Mouse (Mus musculus): Measurements from ENCODE around the gene Copz1. TPM values are rescaled to one million over a fixed set of nuclear protein-coding genes. Genes with fewer than 3 reads are reported as not detected.

The Copz1 gene
- polyA plus RNA-seq, 1 experiment from 2014 or later: 172 TPM

- peak overlapping the region; percentile 52 to 65 for H3K4me3 ChIP-seq (ENCODE audit: control insufficient read depth in 1 of 2, insufficient read depth in 1 of 2, low read depth in 1 of 2, low read length in 2 of 2)
- H3K4me2 ChIP-seq (ENCODE audit: low read length): peak overlapping the region; percentile 74
- no peaks in the 10 kb centered on the region for H3K9me3 ChIP-seq (ENCODE audit: control insufficient read depth, low read length)
- peak overlapping the region; percentile 84 to 88 for H3K27ac ChIP-seq (replicated peaks in 1 of 2; ENCODE audit: control insufficient read depth in 1 of 2, insufficient read depth in 1 of 2, low read depth in 2 of 2, low read length in 2 of 2)
- ATAC-seq (ENCODE audit: insufficient number of reproducible peaks, insufficient read depth, low FRiP score, low read depth): no peak
- H3K4me1 ChIP-seq (ENCODE audit: control insufficient read depth in 2 of 2, insufficient read depth in 2 of 2, low read length in 2 of 2): peaks cover 37 to 46% of the 10 kb centered on the region in 2 experiments
- H3K36me3 ChIP-seq (ENCODE audit: control insufficient read depth, insufficient read depth, low read length): no peaks in the 10 kb centered on the region
- 44% methylated on average over 8 of the region's 8 CpGs for WGBS
- peak overlapping the region; percentile 82 for H3K9ac ChIP-seq (ENCODE audit: low read length)
- H3K27me3 ChIP-seq (ENCODE audit: control insufficient read depth, insufficient read depth, low read length): no peaks in the 10 kb centered on the region
Measured at GRCm38 (mm10) chr15:103305792-103306645, 33.5 kb downstream of the Copz1 start.

- WGBS: 1% methylated on average over 7 of the region's 7 CpGs
- H3K4me3 ChIP-seq (ENCODE audit: control insufficient read depth in 1 of 2, insufficient read depth in 1 of 2, low read depth in 1 of 2, low read length in 2 of 2): no peak overlapping the region
- no peak for ATAC-seq (ENCODE audit: insufficient number of reproducible peaks, insufficient read depth, low FRiP score, low read depth)
- no peaks in the 10 kb centered on the region for H3K27me3 ChIP-seq (ENCODE audit: control insufficient read depth, insufficient read depth, low read length)
- peaks cover 29 to 36% of the 10 kb centered on the region in 2 experiments for H3K4me1 ChIP-seq (ENCODE audit: control insufficient read depth in 2 of 2, insufficient read depth in 2 of 2, low read length in 2 of 2)
- no peak overlapping the region for H3K9ac ChIP-seq (ENCODE audit: low read length)
- H3K9me3 ChIP-seq (ENCODE audit: control insufficient read depth, low read length): no peaks in the 10 kb centered on the region
- peak overlapping the region; percentile 30; the same call in 1 of the 2 replicates for H3K4me2 ChIP-seq (ENCODE audit: low read length)
- no peaks in the 10 kb centered on the region for H3K36me3 ChIP-seq (ENCODE audit: control insufficient read depth, insufficient read depth, low read length)
- H3K27ac ChIP-seq (replicated peaks in 1 of 2; ENCODE audit: control insufficient read depth in 1 of 2, insufficient read depth in 1 of 2, low read depth in 2 of 2, low read length in 2 of 2): no peak overlapping the region
Measured at GRCm38 (mm10) chr15:103307125-103307524, 34.6 kb downstream of the Copz1 start.

- H3K27ac ChIP-seq (replicated peaks in 1 of 2; ENCODE audit: control insufficient read depth in 1 of 2, insufficient read depth in 1 of 2, low read depth in 2 of 2, low read length in 2 of 2): no peak overlapping the region
- peak overlapping the region; percentile 54 for H3K4me2 ChIP-seq (ENCODE audit: low read length)
- ATAC-seq (ENCODE audit: insufficient number of reproducible peaks, insufficient read depth, low FRiP score, low read depth): no peak
- H3K9ac ChIP-seq (ENCODE audit: low read length): peak overlapping the region; percentile 10; the same call in 1 of the 2 replicates
- WGBS: 39% methylated on average over 28 of the region's 28 CpGs
- peaks cover 24 to 25% of the 10 kb centered on the region in 2 experiments for H3K4me1 ChIP-seq (ENCODE audit: control insufficient read depth in 2 of 2, insufficient read depth in 2 of 2, low read length in 2 of 2)
- H3K27me3 ChIP-seq (ENCODE audit: control insufficient read depth, insufficient read depth, low read length): no peaks in the 10 kb centered on the region
- H3K36me3 ChIP-seq (ENCODE audit: control insufficient read depth, insufficient read depth, low read length): no peaks in the 10 kb centered on the region
- H3K4me3 ChIP-seq (ENCODE audit: control insufficient read depth in 1 of 2, insufficient read depth in 1 of 2, low read depth in 1 of 2, low read length in 2 of 2): peak overlapping the region; percentile 6 to 22; a peak in 3 of 4 replicates
- H3K9me3 ChIP-seq (ENCODE audit: control insufficient read depth, low read length): no peaks in the 10 kb centered on the region
Measured at GRCm38 (mm10) chr15:103308056-103308875, 35.8 kb downstream of the Copz1 start.

- Histone ChIP-seq H3K27ac (replicated peaks in 1 of 2; ENCODE audit: control insufficient read depth in 1 of 2, insufficient read depth in 1 of 2, low read depth in 2 of 2, low read length in 2 of 2) (no peak overlapping the region), H3K4me2 (ENCODE audit: low read length) (peak overlapping the region; percentile 54), H3K4me3 (ENCODE audit: control insufficient read depth in 1 of 2, insufficient read depth in 1 of 2, low read depth in 1 of 2, low read length in 2 of 2) (peak overlapping the region; percentile 6 to 22; a peak in 3 of 4 replicates), H3K36me3 (ENCODE audit: control insufficient read depth, insufficient read depth, low read length) (no peaks in the 10 kb centered on the region), H3K4me1 (ENCODE audit: control insufficient read depth in 2 of 2, insufficient read depth in 2 of 2, low read length in 2 of 2) (peaks cover 22 to 23% of the 10 kb centered on the region in 2 experiments), H3K9me3 (ENCODE audit: control insufficient read depth, low read length) (no peaks in the 10 kb centered on the region), H3K9ac (ENCODE audit: low read length) (peak overlapping the region; percentile 10; the same call in 1 of the 2 replicates), H3K27me3 (ENCODE audit: control insufficient read depth, insufficient read depth, low read length) (no peaks in the 10 kb centered on the region)
- 57% methylated on average over 26 of the region's 26 CpGs for WGBS
- no peak for ATAC-seq (ENCODE audit: insufficient number of reproducible peaks, insufficient read depth, low FRiP score, low read depth)
Measured at GRCm38 (mm10) chr15:103308876-103309580, 36.5 kb downstream of the Copz1 start.

- Histone ChIP-seq H3K9me3 (ENCODE audit: control insufficient read depth, low read length) (no peaks in the 10 kb centered on the region), H3K27ac (replicated peaks in 1 of 2; ENCODE audit: control insufficient read depth in 1 of 2, insufficient read depth in 1 of 2, low read depth in 2 of 2, low read length in 2 of 2) (no peak within 1 kb of the TSS), H3K4me3 (ENCODE audit: control insufficient read depth in 1 of 2, insufficient read depth in 1 of 2, low read depth in 1 of 2, low read length in 2 of 2) (no peak within 1 kb of the TSS), H3K27me3 (ENCODE audit: control insufficient read depth, insufficient read depth, low read length) (no peaks in the 10 kb centered on the region), H3K4me1 (ENCODE audit: control insufficient read depth in 2 of 2, insufficient read depth in 2 of 2, low read length in 2 of 2) (peaks cover 25 to 31% of the 10 kb centered on the region in 2 experiments), H3K9ac (ENCODE audit: low read length) (no peak within 1 kb of the TSS), H3K4me2 (ENCODE audit: low read length) (no peak within 1 kb of the TSS), H3K36me3 (ENCODE audit: control insufficient read depth, insufficient read depth, low read length) (peaks cover 3% of the 10 kb centered on the region; the same call in 1 of the 2 replicates)
- 46% methylated on average over 6 of the region's 6 CpGs for WGBS
- ATAC-seq (ENCODE audit: insufficient number of reproducible peaks, insufficient read depth, low FRiP score, low read depth): no peak
Measured at GRCm38 (mm10) chr15:103310365-103310910, 37.9 kb downstream of the Copz1 start, which contains the start of gene Gpr84. Gpr84 (minus strand) TSS chr15:103310612.

- no peak for ATAC-seq (ENCODE audit: insufficient number of reproducible peaks, insufficient read depth, low FRiP score, low read depth)
- peak overlapping the region; percentile 52; the same call in 1 of the 2 replicates for H3K9ac ChIP-seq (ENCODE audit: low read length)
- H3K9me3 ChIP-seq (ENCODE audit: control insufficient read depth, low read length): no peaks in the 10 kb centered on the region
- H3K27ac ChIP-seq (replicated peaks in 1 of 2; ENCODE audit: control insufficient read depth in 1 of 2, insufficient read depth in 1 of 2, low read depth in 2 of 2, low read length in 2 of 2): no peak overlapping the region
- peaks cover 27 to 28% of the 10 kb centered on the region in 2 experiments for H3K4me1 ChIP-seq (ENCODE audit: control insufficient read depth in 2 of 2, insufficient read depth in 2 of 2, low read length in 2 of 2)
- peak overlapping the region; percentile 6 to 33; a peak in 2 of 4 replicates for H3K4me3 ChIP-seq (ENCODE audit: control insufficient read depth in 1 of 2, insufficient read depth in 1 of 2, low read depth in 1 of 2, low read length in 2 of 2)
- H3K27me3 ChIP-seq (ENCODE audit: control insufficient read depth, insufficient read depth, low read length): no peaks in the 10 kb centered on the region
- peak overlapping the region; percentile 81 for H3K4me2 ChIP-seq (ENCODE audit: low read length)
- H3K36me3 ChIP-seq (ENCODE audit: control insufficient read depth, insufficient read depth, low read length): peaks cover 19% of the 10 kb centered on the region
- 17% methylated on average over 18 of the region's 18 CpGs for WGBS
Measured at GRCm38 (mm10) chr15:103313495-103314095, 41.1 kb downstream of the Copz1 start.
